Mouse (Mus musculus) megakaryocyte-erythroid progenitor cell, adult 5 weeks (primary cell): ENCODE data around the gene Jup. TPM values are rescaled to one million over a fixed set of nuclear protein-coding genes. Genes with fewer than 3 reads are reported as not detected.

Source experiments
- polyA plus RNA-seq: library from polyadenylated mRNA; stranded (reverse); fragments of >175 nt; gene quantifications from 2 replicates; pipeline ENCODE4 v1.2.3, GENCODE M21; 2012

Jup gene
- 12.4 and 15.2 TPM in 2 replicates for polyA plus RNA-seq

DNA sequence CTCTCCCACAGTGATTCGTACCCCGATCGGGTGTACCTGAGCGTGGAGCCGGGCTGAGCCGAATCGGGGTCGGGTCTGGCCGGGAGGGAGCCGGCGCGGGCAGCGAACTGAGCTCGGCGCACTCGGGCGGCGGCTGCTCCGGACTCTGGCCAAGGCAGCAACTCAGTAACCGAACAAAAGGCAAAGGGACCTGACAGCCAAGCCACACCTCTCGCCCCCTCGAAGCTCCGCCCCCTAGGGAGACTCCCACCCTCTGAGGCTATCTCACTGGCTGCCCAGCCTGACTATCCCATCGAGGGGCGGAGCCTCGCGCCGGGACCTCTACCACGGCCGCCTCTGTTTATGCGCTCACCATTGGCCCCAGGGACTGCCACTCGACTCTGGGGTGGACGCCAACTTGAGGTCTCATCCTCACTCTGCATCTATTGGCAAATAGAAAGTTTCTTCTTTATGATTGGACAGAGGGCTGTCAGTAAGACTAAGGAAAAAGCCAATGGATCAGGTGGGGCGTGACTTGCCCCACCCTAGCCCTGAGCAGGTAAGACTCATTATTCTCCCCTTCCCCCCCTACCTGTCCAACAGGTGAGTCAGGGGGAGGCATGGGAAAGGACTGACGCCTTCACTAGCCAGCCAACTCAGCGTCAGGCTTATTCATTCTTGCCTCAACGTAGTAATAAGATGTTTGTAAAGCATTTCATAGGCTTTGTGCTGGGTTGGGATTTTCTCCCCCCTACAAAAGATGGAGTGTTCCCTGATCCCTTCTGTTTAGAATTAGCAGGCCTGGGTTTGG is at the start of gene Jup:
Jup (minus strand) TSS at position 164 of the 790 bp plus-strand sequence.

GRCm38 (mm10) chr11:100441797-100442196 is 44.2 kb upstream of the Jup start, which contains the start of the genes Nt5c3b and Klhl10:
Gene Nt5c3b (minus strand): TSS chr11:100441808.
Gene Klhl10 (plus strand): TSS chr11:100441917.

DNA sequence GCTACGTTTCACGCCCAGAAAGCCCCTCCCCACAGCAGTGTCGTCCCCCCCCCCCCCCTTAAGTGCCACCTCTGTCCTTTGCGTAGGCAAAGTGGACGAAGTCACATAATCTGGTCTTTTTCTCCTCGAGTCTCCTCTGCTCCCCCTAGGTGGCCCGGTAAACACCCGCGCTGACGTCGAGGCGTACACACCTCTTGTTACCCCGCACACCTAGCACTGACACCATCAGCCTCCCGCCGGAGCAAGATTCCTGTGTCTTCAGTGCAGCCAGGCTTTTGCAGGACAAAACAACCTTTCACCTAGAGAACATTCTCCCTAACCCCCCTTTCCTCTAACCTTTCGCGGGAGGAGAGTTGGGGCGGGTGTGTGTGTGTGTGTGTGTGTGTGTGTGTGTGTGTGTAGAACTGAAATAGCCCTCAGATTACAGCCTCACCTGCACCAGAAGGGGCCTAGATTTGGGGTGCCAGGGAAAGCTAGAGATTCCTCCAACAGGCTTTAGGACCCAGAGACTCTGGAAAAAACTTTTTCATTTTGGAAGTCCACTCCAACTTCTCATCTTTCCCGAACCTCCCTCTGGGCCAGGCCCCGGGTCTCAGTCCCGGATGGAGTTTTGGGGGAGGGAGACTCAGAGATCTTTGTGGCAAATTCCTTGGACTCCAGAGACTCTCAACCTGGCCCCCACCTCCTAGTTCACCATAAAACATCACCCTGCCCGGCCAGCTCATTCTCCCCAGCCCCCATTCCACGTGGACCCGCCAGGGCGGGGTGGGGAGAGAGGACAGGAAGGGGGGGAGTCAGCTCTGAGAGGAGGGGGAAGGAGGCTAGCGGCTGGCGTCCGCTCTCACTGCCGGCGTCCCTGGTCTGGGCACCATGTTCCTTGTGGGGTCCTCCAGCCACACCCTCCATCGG is 17.6 kb upstream of the Jup start, which contains the start of gene Fkbp10:
Fkbp10 (plus strand) TSS at position 784 of the 909 bp plus-strand sequence.

GRCm38 (mm10) chr11:100414021-100414913 is 16.7 kb upstream of the Jup start, which contains the start of gene P3h4:
Gene P3h4 (minus strand): TSS chr11:100414836.

DNA sequence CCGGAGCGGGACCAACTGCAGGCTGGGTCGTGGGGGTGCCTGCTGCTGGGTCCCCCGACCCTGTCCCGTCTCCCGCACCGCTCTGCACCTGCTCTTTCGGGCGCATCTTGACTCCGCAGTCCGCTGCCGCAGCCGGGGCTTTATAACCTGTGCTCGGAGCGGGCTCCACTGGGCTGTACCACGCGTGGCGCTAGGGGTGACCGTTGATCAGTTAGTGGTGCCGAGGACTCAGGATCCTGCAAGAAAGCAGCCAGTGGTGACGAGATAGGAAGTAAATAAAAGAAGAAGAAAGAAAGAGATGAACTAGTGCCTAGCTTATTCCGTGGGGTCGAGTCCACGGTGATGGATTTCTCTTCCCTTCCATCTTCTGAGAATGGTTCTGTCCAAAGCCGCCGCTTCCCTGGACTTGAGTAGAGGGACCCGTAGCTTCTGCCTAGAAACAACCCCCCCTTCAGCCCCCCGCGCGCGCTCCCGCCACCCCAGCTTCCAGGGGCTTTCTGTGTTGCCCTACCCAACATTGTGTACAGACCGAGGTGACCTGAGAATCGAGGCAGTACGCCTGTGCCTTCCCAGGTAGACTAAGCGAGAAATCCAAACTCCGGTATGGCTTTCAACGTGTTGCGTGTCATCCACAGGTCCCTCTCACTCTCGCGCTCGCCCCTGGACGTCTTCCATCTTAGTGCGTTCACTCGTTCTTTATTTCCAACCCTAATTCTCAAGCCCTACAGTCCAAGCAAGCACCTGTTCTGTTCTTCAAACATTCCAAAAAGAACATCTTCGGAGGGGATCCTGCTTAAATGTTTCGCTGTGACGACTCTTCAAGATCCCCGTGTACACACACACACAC is 41.4 kb downstream of the Jup start, which contains the start of gene Hap1:
Hap1 (minus strand) TSS at position 157 of the 847 bp plus-strand sequence.

DNA sequence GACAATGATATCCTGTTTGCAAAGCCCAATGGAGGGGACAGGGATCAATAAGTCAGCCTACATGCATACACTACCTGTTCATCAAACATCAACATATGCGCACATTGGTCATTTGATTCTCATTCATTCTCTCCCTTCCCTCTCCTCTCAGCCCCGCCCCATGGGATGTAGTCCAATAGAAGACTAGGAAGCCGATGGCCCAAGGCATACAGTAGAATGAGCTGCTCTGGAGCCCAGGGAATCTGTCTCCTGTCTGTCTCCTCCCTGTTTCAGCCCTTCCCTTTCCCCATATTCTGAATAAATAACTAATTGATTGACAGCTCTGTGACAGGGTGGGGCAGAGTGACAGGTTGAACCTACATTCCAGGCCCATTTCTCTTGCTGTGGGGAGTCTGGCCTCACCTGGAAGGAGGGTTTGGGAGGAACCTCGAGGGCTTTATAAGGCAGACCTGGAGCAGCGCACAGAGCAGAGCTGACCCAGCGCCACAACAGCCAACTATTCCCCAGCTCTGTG is 63.6 kb downstream of the Jup start, which contains the start of gene Gast:
Gast (plus strand) TSS at position 464 of the 514 bp plus-strand sequence.

DNA sequence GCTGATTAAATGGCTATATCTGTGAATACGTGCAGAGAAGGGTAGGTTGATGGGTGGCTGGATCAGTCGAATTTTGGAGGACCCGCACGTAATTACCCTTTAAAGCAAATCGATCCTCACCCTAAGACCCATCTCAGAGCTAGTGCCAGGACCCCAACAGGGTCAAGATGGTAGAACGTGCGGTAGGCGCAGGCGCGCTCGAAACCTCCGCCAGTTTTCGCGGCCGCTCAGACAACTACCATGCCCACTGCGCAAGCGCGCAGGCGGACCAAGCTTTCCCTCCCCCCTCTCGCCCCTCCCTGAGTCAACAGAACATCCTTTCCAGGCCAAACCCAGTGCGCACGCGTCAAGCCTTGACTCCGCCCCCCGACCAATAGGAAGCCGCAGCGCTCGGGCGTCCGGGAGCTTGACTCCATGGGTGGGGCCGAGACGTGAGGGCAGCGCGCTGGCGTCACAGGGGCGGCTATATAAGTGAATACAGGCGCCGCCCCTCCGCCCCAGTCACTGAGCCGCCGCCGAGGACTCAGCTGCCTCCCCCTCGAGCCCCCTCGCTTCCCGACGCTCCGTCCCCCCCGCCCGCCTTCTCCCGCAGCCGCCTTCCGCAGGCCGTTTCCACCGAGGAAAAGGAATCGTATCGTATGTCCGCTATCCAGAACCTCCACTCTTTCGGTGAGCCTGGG is 77.9 kb downstream of the Jup start, which contains the start of gene Eif1:
Eif1 (plus strand) TSS at position 394 of the 680 bp plus-strand sequence.

Other genes with a start within 250 kb of the Jup start
- gene Krt19, start 249.1 kb downstream of the Jup start, polyA plus RNA-seq, result not detected in 2 replicates
- not detected in 2 replicates for gene Krt9, start 204.5 kb downstream of the Jup start, polyA plus RNA-seq
- 0.14 and 0.15 TPM in 2 replicates for gene Krt14, start 190.2 kb downstream of the Jup start, polyA plus RNA-seq
- gene Krt16, start 148.9 kb downstream of the Jup start, polyA plus RNA-seq, result not detected in 2 replicates
- 0.05 and 0.16 TPM in 2 replicates for gene Krt17, start 136.7 kb downstream of the Jup start, polyA plus RNA-seq
- gene Krt42, start 127.9 kb downstream of the Jup start, polyA plus RNA-seq, result not detected in 2 replicates
- gene Eif1, start 77.9 kb downstream of the Jup start, polyA plus RNA-seq, result 431 and 615 TPM in 2 replicates
- gene Gast, start 63.4 kb downstream of the Jup start, polyA plus RNA-seq, result not detected in 2 replicates
- gene Hap1, start 41.6 kb downstream of the Jup start, polyA plus RNA-seq, result 0.16 and 0.30 TPM in 2 replicates
- gene P3h4, start 17.1 kb upstream of the Jup start, polyA plus RNA-seq, result 0.22 and 0.68 TPM in 2 replicates
- 0.29 and 0.64 TPM in 2 replicates for gene Fkbp10, start 17.9 kb upstream of the Jup start, polyA plus RNA-seq
- 70.0 and 73.2 TPM in 2 replicates for gene Nt5c3b, start 44.0 kb upstream of the Jup start, polyA plus RNA-seq
- gene Klhl10, start 44.2 kb upstream of the Jup start, polyA plus RNA-seq, result 0.12 TPM in 2 replicates
- 2.0 and 4.0 TPM in 2 replicates for gene Klhl11, start 75.0 kb upstream of the Jup start, polyA plus RNA-seq
- gene Acly, start 130.2 kb upstream of the Jup start, polyA plus RNA-seq, result 33.9 and 41.9 TPM in 2 replicates
- 0.07 TPM in 1 of 2 replicates, not detected in the other for gene Ttc25, start 147.8 kb upstream of the Jup start, polyA plus RNA-seq
- gene Cnp, start 177.1 kb upstream of the Jup start, polyA plus RNA-seq, result 27.6 and 29.6 TPM in 2 replicates
- 42.8 and 43.0 TPM in 2 replicates for gene Nkiras2, start 221.5 kb upstream of the Jup start, polyA plus RNA-seq
- gene Dnajc7, start 222.4 kb upstream of the Jup start, polyA plus RNA-seq, result 111 and 131 TPM in 2 replicates